11 mouse cellular contexts compared by ENCODE assay signal in the genomic region with DNA sequence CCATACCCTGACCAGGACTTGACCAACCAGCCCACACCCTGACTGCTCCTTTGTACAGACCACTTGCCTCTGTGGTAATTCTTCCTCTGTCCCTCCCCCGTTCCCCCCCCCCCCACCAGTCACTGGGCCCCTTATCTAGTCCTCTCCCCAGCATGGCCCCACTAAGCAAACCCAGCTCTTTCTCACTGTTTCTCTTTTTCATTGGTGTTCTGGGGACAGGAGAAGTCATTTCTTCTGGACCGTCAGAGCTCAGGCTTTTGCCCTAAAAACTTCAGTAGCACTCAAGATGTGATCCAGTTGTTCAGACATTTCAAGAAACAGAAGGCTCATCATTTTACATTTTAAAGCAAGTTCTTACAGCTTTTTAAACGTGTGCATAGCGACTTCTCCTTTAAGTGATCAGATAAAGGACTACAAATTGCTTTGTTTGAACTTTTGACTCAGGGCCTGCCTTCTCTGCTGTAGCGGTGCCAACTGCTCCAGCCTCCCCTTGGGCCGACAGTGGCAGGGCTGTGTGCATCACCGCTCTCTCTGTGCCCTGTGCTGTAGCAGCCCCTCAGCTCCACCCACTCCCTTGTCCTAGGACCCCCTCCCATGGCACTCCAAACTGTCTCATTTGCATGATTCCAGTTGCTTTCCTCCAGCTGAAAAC. TPM values are rescaled to one million over a fixed set of nuclear protein-coding genes. Genes with fewer than 3 reads are reported as not detected.
DNase-seq lines count a peak whose midpoint lies in the region; ATAC-seq lines count a peak whose summit lies in the region.
"Had no signal": no experiment of that assay in that cellular context is flagged by ENCODE, and none has a peak within 500 bp of the region (broad histone marks: within the 10 kb centered on the region; RNA-seq: fewer than 3 reads in every experiment).

No protein-coding gene starts in this region.

- no peak for ATAC-seq in lung, embryonic 15.5 days (ENCODE audit: borderline replicate concordance, extremely low read depth, low FRiP score, low TSS enrichment)
- ATAC-seq in heart, embryonic 15.5 days (replicated peaks; ENCODE audit: insufficient number of reproducible peaks, insufficient read depth, low FRiP score, low read depth), result no peak
- 0 out of 2 replicates have a peak, but pooled peaks have one; percentile 10 for ATAC-seq in monocyte, adult 5-6 weeks (replicated peaks; ENCODE audit: insufficient number of reproducible peaks, low FRiP score, low TSS enrichment, poor library complexity, severe bottlenecking)
- ATAC-seq in hindbrain, embryonic 13.5 days (ENCODE audit: low FRiP score), result no peak

- no peaks in the 10 kb centered on the region for H3K9me3 ChIP-seq in lung, embryonic 15.5 days
- no peaks in the 10 kb centered on the region for H3K9me3 ChIP-seq in heart, embryonic 15.5 days (replicated peaks)
- peaks cover 2% of the 10 kb centered on the region; the same call in 1 of the 2 replicates for H3K9me3 ChIP-seq in hindbrain, embryonic 13.5 days
- H3K9me3 ChIP-seq: neural tube, embryonic 12.5 days had no signal

- H3K4me2 ChIP-seq in lung, embryonic 15.5 days, result no peak overlapping the region
- 0 out of 2 replicates have a peak overlapping the region, but pooled peaks have one; percentile 8 for H3K4me2 ChIP-seq in heart, embryonic 15.5 days
- H3K4me2 ChIP-seq in hindbrain, embryonic 13.5 days, result no peak overlapping the region
- H3K4me2 ChIP-seq: neural tube, embryonic 12.5 days had no signal

- H3K9ac ChIP-seq in lung, embryonic 15.5 days, result no peak overlapping the region
- H3K9ac ChIP-seq in heart, embryonic 15.5 days, result 0 out of 2 replicates have a peak overlapping the region, but pooled peaks have one; percentile 14
- no peak overlapping the region for H3K9ac ChIP-seq in hindbrain, embryonic 13.5 days
- H3K9ac ChIP-seq: neural tube, embryonic 12.5 days had no signal

- DNase-seq in adrenal gland, postnatal 14 days, result peak; percentile 58
- no peak for DNase-seq in adrenal gland, postnatal 4 days (ENCODE audit: low spot score in 2 of 2)
- DNase-seq in lung, postnatal 25 days (ENCODE audit: low spot score), result no peak
- no peak for DNase-seq in frontal cortex, postnatal 36 days (ENCODE audit: low spot score in 2 of 2)
- DNase-seq: gastrocnemius, postnatal 14 days; layer of hippocampus, postnatal 36 days had no signal

- H3K27ac ChIP-seq in lung, embryonic 15.5 days, result 0 out of 2 replicates have a peak overlapping the region, but pooled peaks have one; percentile 0
- peak overlapping the region; percentile 61 for H3K27ac ChIP-seq in heart, embryonic 15.5 days
- no peak overlapping the region for H3K27ac ChIP-seq in hindbrain, embryonic 13.5 days
- H3K27ac ChIP-seq: neural tube, embryonic 12.5 days had no signal

- no peaks in the 10 kb centered on the region for H3K27me3 ChIP-seq in lung, embryonic 15.5 days
- no peaks in the 10 kb centered on the region for H3K27me3 ChIP-seq in heart, embryonic 15.5 days
- H3K27me3 ChIP-seq in hindbrain, embryonic 13.5 days, result no peaks in the 10 kb centered on the region
- H3K27me3 ChIP-seq: neural tube, embryonic 12.5 days had no signal

- no peaks in the 10 kb centered on the region for H3K36me3 ChIP-seq in lung, embryonic 15.5 days
- H3K36me3 ChIP-seq in heart, embryonic 15.5 days, result no peaks in the 10 kb centered on the region
- no peaks in the 10 kb centered on the region for H3K36me3 ChIP-seq in hindbrain, embryonic 13.5 days
- H3K36me3 ChIP-seq: neural tube, embryonic 12.5 days had no signal

- H3K4me3 ChIP-seq in lung, embryonic 15.5 days, result no peak overlapping the region
- H3K4me3 ChIP-seq in heart, embryonic 15.5 days, result no peak overlapping the region
- no peak overlapping the region for H3K4me3 ChIP-seq in hindbrain, embryonic 13.5 days
- H3K4me3 ChIP-seq: neural tube, embryonic 12.5 days had no signal

- 0 out of 2 replicates have a peak, but pooled peaks cover 4% of the 10 kb centered on the region for H3K4me1 ChIP-seq in lung, embryonic 15.5 days
- H3K4me1 ChIP-seq in heart, embryonic 15.5 days (replicated peaks), result peaks cover 17% of the 10 kb centered on the region
- H3K4me1 ChIP-seq in hindbrain, embryonic 13.5 days (replicated peaks), result peaks cover 2% of the 10 kb centered on the region; the same call in 1 of the 2 replicates
- H3K4me1 ChIP-seq: neural tube, embryonic 12.5 days had no signal

- WGBS in lung, embryonic 15.5 days, result 15% methylated on average over 7 of the region's 7 CpGs
- WGBS in heart, embryonic 15.5 days, result 19% methylated on average over 7 of the region's 7 CpGs
- 40% methylated on average over 7 of the region's 7 CpGs for WGBS in hindbrain, embryonic 13.5 days

RNA-seq across cellular contexts. Expression of gene Wdr26, which starts 34.8 kb away (rescaled TPM):
- 137 and 139 TPM in 2 replicates for total RNA-seq in adrenal gland, postnatal 14 days (2021)
- 100 to 1,000 TPM; 162 to 186 TPM for total RNA-seq in adrenal gland, postnatal 4 days (2021)
- polyA plus RNA-seq in lung, embryonic 15.5 days (2015; fragmentation: Nextera tagmentation; extraction: Ambion mirVana), result 27.5 and 30.6 TPM in 2 replicates
- polyA plus RNA-seq in heart, embryonic 15.5 days (2015; fragmentation: Nextera tagmentation; extraction: Ambion mirVana), result 25.1 and 29.3 TPM in 2 replicates
- total RNA-seq in monocyte, adult 5-6 weeks (2017), result 228 to 273 TPM (median 242 TPM) in 3 replicates
- 45.9 and 46.0 TPM in 2 replicates for polyA plus RNA-seq in hindbrain, embryonic 13.5 days (2015; fragmentation: Nextera tagmentation; extraction: Ambion mirVana)
